Mouse (Mus musculus): ENCODE measurements around the gene Greb1. TPM values are rescaled to one million over a fixed set of nuclear protein-coding genes. Genes with fewer than 3 reads are reported as not detected.

Gene Greb1
- total and polyA plus RNA-seq, 3 experiments: not detected

- TF ChIP-seq POLR2A (IDR thresholded peaks at IDR 0.05; ENCODE audit: control insufficient read depth in 1 of 2, insufficient read depth in 1 of 2, low read depth in 1 of 2, low read length in 2 of 2, poor library complexity in 1 of 2) (no peak), POLR2AphosphoS5 (IDR thresholded peaks at IDR 0.05; ENCODE audit: borderline replicate concordance, low read depth, low read length) (no peak), UBTF (IDR thresholded peaks at IDR 0.05; ENCODE audit: borderline replicate concordance, insufficient read depth, low read depth, low read length) (no peak), MXI1 (IDR thresholded peaks at IDR 0.05; ENCODE audit: low read depth, low read length) (no peak), BHLHE40 (IDR thresholded peaks at IDR 0.05; ENCODE audit: borderline replicate concordance, low read depth, low read length) (no peak), USF1 (IDR thresholded peaks at IDR 0.05; ENCODE audit: low read depth, low read length) (no peak), NELFE (IDR thresholded peaks at IDR 0.05; ENCODE audit: low read depth, low read length) (no peak), ETS1 (IDR thresholded peaks at IDR 0.05; ENCODE audit: low read depth, low read length) (no peak), HCFC1 (IDR thresholded peaks at IDR 0.05; ENCODE audit: low read depth, low read length) (no peak), GATA1 (IDR thresholded peaks at IDR 0.05; ENCODE audit: low read depth, low read length) (no peak), CHD2 (IDR thresholded peaks at IDR 0.05; ENCODE audit: low read length) (no peak), TAL1 (IDR thresholded peaks at IDR 0.05; ENCODE audit: low read length) (no peak)
- Histone ChIP-seq H3K4me3 (ENCODE audit: control insufficient read depth in 1 of 2, insufficient read depth in 1 of 2, low read depth in 2 of 2, low read length in 2 of 2) (no peak overlapping the region), H3K27ac (ENCODE audit: control insufficient read depth, low read depth, low read length) (no peak overlapping the region), H3K9ac (ENCODE audit: control insufficient read depth, low read depth, low read length, poor library complexity, severe bottlenecking) (no peak overlapping the region), H3K4me1 (ENCODE audit: control insufficient read depth in 1 of 2, insufficient read depth in 2 of 2, low read length in 2 of 2) (no peaks in the 10 kb centered on the region), H3K9me3 (replicated peaks; ENCODE audit: insufficient read depth, low read length) (no peaks in the 10 kb centered on the region), H3K79me2 (ENCODE audit: control insufficient read depth, insufficient read depth, low read length, poor library complexity) (no peaks in the 10 kb centered on the region), H3K36me3 (ENCODE audit: control insufficient read depth in 1 of 2, insufficient read depth in 2 of 2, low read length in 2 of 2) (no peaks in the 10 kb centered on the region), H3K27me3 (ENCODE audit: control insufficient read depth in 1 of 2, insufficient read depth in 2 of 2, low read length in 2 of 2) (peaks cover 2 to 7% of the 10 kb centered on the region in 2 experiments)
- DNase-seq (ENCODE audit: low read depth, low spot score): no peak
Measured at GRCm38 (mm10) chr12:16661459-16661858, 139.2 kb downstream of the Greb1 start.

DNA sequence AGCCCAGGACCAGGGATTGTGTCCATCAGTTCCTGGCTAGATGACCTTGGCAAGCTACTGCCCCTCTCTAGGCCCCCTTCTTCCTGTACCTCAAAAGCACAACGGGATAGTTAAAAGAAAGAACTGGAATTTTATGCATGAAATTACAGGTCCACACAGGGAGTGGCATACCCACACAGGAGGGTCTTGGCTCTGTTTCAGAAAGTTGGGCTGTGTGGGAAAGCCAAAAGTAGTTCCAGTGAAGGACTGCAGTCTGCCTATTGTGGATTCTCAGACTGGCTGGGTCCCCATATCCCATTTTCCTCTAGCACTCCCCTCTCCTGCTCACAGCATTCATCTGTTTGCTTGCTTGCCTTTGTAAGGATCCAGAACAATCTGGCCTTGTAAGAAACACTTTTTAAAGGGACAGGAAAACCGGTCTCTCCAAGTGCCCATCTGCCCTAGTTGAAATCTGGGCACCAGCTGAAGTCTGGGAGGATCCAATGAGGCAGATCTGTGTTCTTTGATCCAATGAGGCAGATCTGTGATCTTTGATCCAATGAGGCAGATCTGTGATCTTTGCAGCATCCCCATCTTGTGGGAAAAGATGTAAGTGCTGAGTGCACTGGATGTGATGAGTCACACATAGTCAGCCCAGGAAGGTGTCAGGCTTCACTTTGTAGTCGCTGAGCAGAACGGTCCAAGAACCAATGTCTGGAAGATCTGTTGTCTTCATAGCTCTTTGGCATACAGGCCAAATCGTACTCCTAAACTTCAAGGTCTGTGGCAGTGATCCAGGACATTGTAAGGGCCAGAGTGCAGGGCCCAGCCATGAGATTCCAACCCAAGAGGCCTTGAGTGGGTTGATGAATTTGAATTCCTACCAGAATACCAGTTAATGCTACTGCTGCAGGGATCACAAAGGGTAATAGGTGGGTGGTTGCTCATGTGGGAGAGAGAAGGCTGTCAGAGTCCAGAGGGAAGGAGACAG, 143.5 kb downstream of the Greb1 start:
- no peak overlapping the region for H3K4me3 ChIP-seq (ENCODE audit: control insufficient read depth in 1 of 2, insufficient read depth in 1 of 2, low read depth in 2 of 2, low read length in 2 of 2)
- H3K27ac ChIP-seq (ENCODE audit: control insufficient read depth, low read depth, low read length): no peak overlapping the region
- H3K4me1 ChIP-seq (ENCODE audit: control insufficient read depth in 1 of 2, insufficient read depth in 2 of 2, low read length in 2 of 2): no peaks in the 10 kb centered on the region
- H3K27me3 ChIP-seq (ENCODE audit: control insufficient read depth in 1 of 2, insufficient read depth in 2 of 2, low read length in 2 of 2): peaks cover 2 to 7% of the 10 kb centered on the region in 2 experiments
- no peak for DNase-seq (ENCODE audit: low read depth, low spot score)
- H3K9ac ChIP-seq (ENCODE audit: control insufficient read depth, low read depth, low read length, poor library complexity, severe bottlenecking): no peak overlapping the region
- H3K36me3 ChIP-seq (ENCODE audit: control insufficient read depth in 1 of 2, insufficient read depth in 2 of 2, low read length in 2 of 2): no peaks in the 10 kb centered on the region
- TF ChIP-seq POLR2A (IDR thresholded peaks at IDR 0.05; ENCODE audit: control insufficient read depth in 1 of 2, insufficient read depth in 1 of 2, low read depth in 1 of 2, low read length in 2 of 2, poor library complexity in 1 of 2) (no peak), SMC3 (IDR thresholded peaks at IDR 0.05; ENCODE audit: low read depth, low read length) (peak; percentile 11; the same call in 1 of the 2 replicates)
- H3K9me3 ChIP-seq (replicated peaks; ENCODE audit: insufficient read depth, low read length): no peaks in the 10 kb centered on the region
- no peaks in the 10 kb centered on the region for H3K79me2 ChIP-seq (ENCODE audit: control insufficient read depth, insufficient read depth, low read length, poor library complexity)
